ENCODE assay signal across 11 mouse cellular contexts in genomic region chr12:111766313-111767236, GRCm38 (mm10). TPM values are rescaled to one million over a fixed set of nuclear protein-coding genes. Genes with fewer than 3 reads are reported as not detected.
A peak's percentile ranks its signal among the peaks of the same experiment; 100 is the strongest.
DNase-seq lines count a peak whose midpoint lies in the region; ATAC-seq and TF ChIP-seq lines count a peak whose summit lies in the region.
"Had no signal": no experiment of that assay in that cellular context is flagged by ENCODE, and none has a peak within 500 bp of the region (broad histone marks: within the 10 kb centered on the region; RNA-seq: fewer than 3 reads in every experiment).

No protein-coding gene starts in this region.

- no peak overlapping the region for H3K9ac ChIP-seq in lung, embryonic 14.5 days
- H3K9ac ChIP-seq in hindbrain, postnatal 0 days (replicated peaks; ENCODE audit: low read length): no peak overlapping the region
- H3K9ac ChIP-seq: limb, embryonic 12.5 days had no signal

- H3K4me1 ChIP-seq in lung, embryonic 14.5 days (ENCODE audit: insufficient read depth): peaks cover 8% of the 10 kb centered on the region; the same call in 1 of the 2 replicates
- H3K4me1 ChIP-seq in hindbrain, postnatal 0 days (ENCODE audit: insufficient read depth, low read length): peaks cover 26% of the 10 kb centered on the region; the same call in 1 of the 2 replicates

- H3K4me2 ChIP-seq in lung, embryonic 14.5 days: no peak overlapping the region
- H3K4me2 ChIP-seq in hindbrain, postnatal 0 days (ENCODE audit: low read depth, low read length): peak overlapping the region; percentile 30
- H3K4me2 ChIP-seq: limb, embryonic 12.5 days had no signal

- peaks cover 21% of the 10 kb centered on the region; the same call in 1 of the 2 replicates for H3K36me3 ChIP-seq in lung, embryonic 14.5 days (ENCODE audit: insufficient read depth)
- no peaks in the 10 kb centered on the region for H3K36me3 ChIP-seq in hindbrain, postnatal 0 days (ENCODE audit: insufficient read depth, low read length)

- H3K9me3 ChIP-seq in lung, embryonic 14.5 days (ENCODE audit: low read depth, low read length): no peaks in the 10 kb centered on the region
- H3K9me3 ChIP-seq in hindbrain, postnatal 0 days (ENCODE audit: low read length): no peaks in the 10 kb centered on the region
- H3K9me3 ChIP-seq: limb, embryonic 12.5 days had no signal

- no peak for ATAC-seq in lung, embryonic 14.5 days (ENCODE audit: insufficient read depth)
- ATAC-seq in hindbrain, postnatal 0 days: peak; percentile 37; the same call in 1 of the 2 replicates
- ATAC-seq in megakaryocyte, adult 5-6 weeks (ENCODE audit: poor library complexity, severe bottlenecking): no peak
- no peak for ATAC-seq in megakaryocyte progenitor cell, adult 5-6 weeks (replicated peaks; ENCODE audit: poor library complexity)

- no peak overlapping the region for H3K27ac ChIP-seq in lung, embryonic 14.5 days (ENCODE audit: low read depth)
- peak overlapping the region; percentile 50; the same call in 1 of the 2 replicates for H3K27ac ChIP-seq in hindbrain, postnatal 0 days
- H3K27ac ChIP-seq: limb, embryonic 12.5 days had no signal

- DNase-seq in cerebellum, adult 18-20 months: peak; percentile 40 to 45
- DNase-seq in cerebellum, postnatal 10 days: no peak
- DNase-seq in lung, embryonic 14.5 days: peak; percentile 31
- no peak for DNase-seq in lung, adult 18-20 months
- DNase-seq in hindbrain, postnatal 0 days (ENCODE audit: low spot score): peak; percentile 9
- DNase-seq in spleen, postnatal 10 days (ENCODE audit: low spot score in 2 of 2): no peak
- DNase-seq: adrenal gland, adult 8-10 months; thymus, adult 18-20 months had no signal

- 52% methylated on average over 16 of the region's 16 CpGs for WGBS in lung, embryonic 14.5 days
- WGBS in hindbrain, postnatal 0 days: 16% methylated on average over 16 of the region's 16 CpGs

- no peak for TF ChIP-seq CTCF in lung, embryonic 14.5 days (IDR thresholded peaks at IDR 0.05; ENCODE audit: low read depth)
- TF ChIP-seq CTCF in hindbrain, postnatal 0 days (IDR thresholded peaks at IDR 0.05; ENCODE audit: low read depth): no peak

- H3K4me3 ChIP-seq in lung, embryonic 14.5 days (ENCODE audit: low read depth, low read length): no peak overlapping the region
- no peak overlapping the region for H3K4me3 ChIP-seq in hindbrain, postnatal 0 days (ENCODE audit: low read length)
- H3K4me3 ChIP-seq: limb, embryonic 12.5 days had no signal

- no peaks in the 10 kb centered on the region for H3K27me3 ChIP-seq in lung, embryonic 14.5 days (ENCODE audit: insufficient read depth, low read length)
- no peaks in the 10 kb centered on the region for H3K27me3 ChIP-seq in hindbrain, postnatal 0 days (ENCODE audit: insufficient read depth, low read length)
- H3K27me3 ChIP-seq: limb, embryonic 12.5 days had no signal

RNA-seq across cellular contexts. Expression of gene Klc1, which starts 7.9 kb away (rescaled TPM):
- polyA plus RNA-seq in lung, embryonic 14.5 days (2014; fragmentation: Nextera tagmentation; extraction: Ambion mirVana): 90.5 and 96.7 TPM in 2 replicates
- 421 and 496 TPM in 2 replicates for total RNA-seq in hindbrain, postnatal 0 days (2014; rRNA removed)
- 583 and 600 TPM in 2 replicates for polyA plus RNA-seq in hindbrain, postnatal 0 days (2015; fragmentation: Nextera tagmentation; extraction: Ambion mirVana)
- 36.3 and 36.7 TPM in 2 replicates for total RNA-seq in megakaryocyte, adult 5-6 weeks (2015)
- total RNA-seq in megakaryocyte, adult 5-6 weeks (2017): 72.7 and 83.1 TPM in 2 replicates
- total RNA-seq in megakaryocyte progenitor cell, adult 5-6 weeks (2015): 20.8 and 24.1 TPM in 2 replicates
- total RNA-seq in megakaryocyte progenitor cell, adult 5-6 weeks (2017): 37.9 and 76.1 TPM in 2 replicates

RNA-seq across cellular contexts. Expression of gene Xrcc3, which starts 47.1 kb away (rescaled TPM):
- polyA plus RNA-seq in lung, embryonic 14.5 days (2014; fragmentation: Nextera tagmentation; extraction: Ambion mirVana): 15.7 and 16.9 TPM in 2 replicates
- total RNA-seq in hindbrain, postnatal 0 days (2014; rRNA removed): 16.8 and 17.4 TPM in 2 replicates
- 2.6 and 2.7 TPM in 2 replicates for polyA plus RNA-seq in hindbrain, postnatal 0 days (2015; fragmentation: Nextera tagmentation; extraction: Ambion mirVana)
- 3.7 and 4.6 TPM in 2 replicates for total RNA-seq in megakaryocyte, adult 5-6 weeks (2015)
- 3.2 and 3.3 TPM in 2 replicates for total RNA-seq in megakaryocyte, adult 5-6 weeks (2017)
- 8.8 and 14.8 TPM in 2 replicates for total RNA-seq in megakaryocyte progenitor cell, adult 5-6 weeks (2015)
- total RNA-seq in megakaryocyte progenitor cell, adult 5-6 weeks (2017): 8.2 and 15.1 TPM in 2 replicates

RNA-seq across cellular contexts. Expression of gene Zfyve21, which starts 47.4 kb away (rescaled TPM):
- polyA plus RNA-seq in lung, embryonic 14.5 days (2014; fragmentation: Nextera tagmentation; extraction: Ambion mirVana): 111 and 112 TPM in 2 replicates
- total RNA-seq in hindbrain, postnatal 0 days (2014; rRNA removed): 43.4 and 44.3 TPM in 2 replicates
- 44.8 and 48.3 TPM in 2 replicates for polyA plus RNA-seq in hindbrain, postnatal 0 days (2015; fragmentation: Nextera tagmentation; extraction: Ambion mirVana)
- 10.5 and 14.8 TPM in 2 replicates for total RNA-seq in megakaryocyte, adult 5-6 weeks (2015)
- 7.4 and 11.0 TPM in 2 replicates for total RNA-seq in megakaryocyte, adult 5-6 weeks (2017)
- 7.5 and 8.7 TPM in 2 replicates for total RNA-seq in megakaryocyte progenitor cell, adult 5-6 weeks (2015)
- 7.5 and 9.6 TPM in 2 replicates for total RNA-seq in megakaryocyte progenitor cell, adult 5-6 weeks (2017)

RNA-seq across cellular contexts. Expression of gene Apopt1, which starts 53.5 kb away (rescaled TPM):
- 53.3 and 57.3 TPM in 2 replicates for polyA plus RNA-seq in lung, embryonic 14.5 days (2014; fragmentation: Nextera tagmentation; extraction: Ambion mirVana)
- total RNA-seq in hindbrain, postnatal 0 days (2014; rRNA removed): 23.6 and 28.1 TPM in 2 replicates
- polyA plus RNA-seq in hindbrain, postnatal 0 days (2015; fragmentation: Nextera tagmentation; extraction: Ambion mirVana): 60.3 and 63.9 TPM in 2 replicates
- 44.6 and 45.0 TPM in 2 replicates for total RNA-seq in megakaryocyte, adult 5-6 weeks (2015)
- total RNA-seq in megakaryocyte, adult 5-6 weeks (2017): 60.6 and 61.0 TPM in 2 replicates
- 67.5 and 72.1 TPM in 2 replicates for total RNA-seq in megakaryocyte progenitor cell, adult 5-6 weeks (2015)
- total RNA-seq in megakaryocyte progenitor cell, adult 5-6 weeks (2017): 54.7 and 55.7 TPM in 2 replicates

RNA-seq across cellular contexts. Expression of gene Bag5, which starts 53.5 kb away (rescaled TPM):
- polyA plus RNA-seq in lung, embryonic 14.5 days (2014; fragmentation: Nextera tagmentation; extraction: Ambion mirVana): 51.5 and 53.2 TPM in 2 replicates
- total RNA-seq in hindbrain, postnatal 0 days (2014; rRNA removed): 21.1 and 22.7 TPM in 2 replicates
- polyA plus RNA-seq in hindbrain, postnatal 0 days (2015; fragmentation: Nextera tagmentation; extraction: Ambion mirVana): 60.1 and 64.3 TPM in 2 replicates
- 10.8 and 11.4 TPM in 2 replicates for total RNA-seq in megakaryocyte, adult 5-6 weeks (2015)
- 19.1 and 21.8 TPM in 2 replicates for total RNA-seq in megakaryocyte, adult 5-6 weeks (2017)
- total RNA-seq in megakaryocyte progenitor cell, adult 5-6 weeks (2015): 23.6 and 25.8 TPM in 2 replicates
- 29.2 and 46.3 TPM in 2 replicates for total RNA-seq in megakaryocyte progenitor cell, adult 5-6 weeks (2017)

Comparison
In these comparisons a context has a peak if more than half of its experiments do, and no peak if none do; other contexts are left out.
1. DNase-seq: peak in cerebellum, adult 18-20 months (2 of 2), lung, embryonic 14.5 days (single experiment) and hindbrain, postnatal 0 days (single experiment); none in cerebellum, postnatal 10 days (0 of 2), lung, adult 18-20 months (0 of 2) and spleen, postnatal 10 days (0 of 2).